Mouse (Mus musculus): ENCODE results near the gene Cela3a.

GRCm38 (mm10) chr4:137445881-137446280 is 36.3 kb upstream of the Cela3a start:
- no peak for TF ChIP-seq ZNF384 (IDR thresholded peaks at IDR 0.05; ENCODE audit: low read depth, low read length)
- TF ChIP-seq CTCF (IDR thresholded peaks at IDR 0.05 in 2 of 3, conservative IDR thresholded peaks at IDR 0.05 in 1 of 3; ENCODE audit: control insufficient read depth in 1 of 3, insufficient read depth in 1 of 3, low read depth in 2 of 3, low read length in 3 of 3, poor library complexity in 1 of 3, severe bottlenecking in 1 of 3), result no peak
- no peak for TF ChIP-seq POLR2A (IDR thresholded peaks at IDR 0.05; ENCODE audit: control insufficient read depth in 1 of 2, insufficient read depth in 1 of 2, low read depth in 1 of 2, low read length in 2 of 2, poor library complexity in 1 of 2)
- no peak for TF ChIP-seq KAT2A (conservative IDR thresholded peaks at IDR 0.05; ENCODE audit: low read depth, low read length)
- TF ChIP-seq ETS1 (IDR thresholded peaks at IDR 0.05; ENCODE audit: low read depth, low read length), result no peak
- TF ChIP-seq EP300 (IDR thresholded peaks at IDR 0.05; ENCODE audit: low read depth in 1 of 2, low read length in 2 of 2), result no peak
- no peak for TF ChIP-seq SMC3 (IDR thresholded peaks at IDR 0.05; ENCODE audit: low read depth, low read length)
- no peak for TF ChIP-seq HCFC1 (IDR thresholded peaks at IDR 0.05; ENCODE audit: low read depth, low read length)
- TF ChIP-seq MAFK (IDR thresholded peaks at IDR 0.05; ENCODE audit: borderline replicate concordance, low read depth, low read length), result no peak
- TF ChIP-seq RAD21 (IDR thresholded peaks at IDR 0.05; ENCODE audit: low read depth, low read length), result no peak
- TF ChIP-seq POLR2AphosphoS5 (IDR thresholded peaks at IDR 0.05; ENCODE audit: borderline replicate concordance, low read depth, low read length), result no peak
- no peak for TF ChIP-seq POLR2AphosphoS2 (IDR thresholded peaks at IDR 0.05; ENCODE audit: low read length)

All from MEL (cell line).